Mouse (Mus musculus) intestine, embryonic 14.5 days (tissue): ENCODE data around the gene Timeless. TPM values are rescaled to one million over a fixed set of nuclear protein-coding genes. Genes with fewer than 3 reads are reported as not detected.
"Not testable (repeated sequence)": the region's sequence is repeated elsewhere in the genome, so short reads cannot be mapped to it uniquely, and the experiment has no call there.

ENCODE experiments used
- ATAC-seq: fragments of 200-750 bp; cut with Nextera tagmentation; replicated peaks from 2 replicates; pipeline ENCODE4 v1.8.0; 2017; ENCODE audit warnings: low read depth, moderate number of reproducible peaks, moderate TSS enrichment, moderate library complexity; ENCODE audit not compliant: low FRiP score, low TSS enrichment
- DNase-seq: peaks from one replicate; pipeline ENCODE4 v3.0.0-alpha.2; 2018; ENCODE audit warnings: low spot score
- H3K27ac ChIP-seq: fragments of 300-500 bp; sonication (generic); 2 replicates; pipeline ENCODE4 v1.5.1; 2014; ENCODE audit warnings: low read depth, mild to moderate bottlenecking, control low read depth
- H3K27me3 ChIP-seq: fragments of 300-500 bp; sonication (generic); replicated peaks from 2 replicates; pipeline ENCODE4 v1.6.1; 2014; ENCODE audit warnings: low read length, control low read depth; ENCODE audit not compliant: control insufficient read depth, insufficient read depth
- H3K36me3 ChIP-seq: fragments of 300-500 bp; sonication (generic); 2 replicates; pipeline ENCODE4 v1.6.1; 2014; ENCODE audit warnings: low read length, control low read depth; ENCODE audit not compliant: control insufficient read depth, insufficient read depth
- H3K4me1 ChIP-seq: fragments of 300-500 bp; sonication (generic); replicated peaks from 2 replicates; pipeline ENCODE4 v1.6.1; 2014; ENCODE audit warnings: low read length, control low read depth, mixed read lengths; ENCODE audit not compliant: control insufficient read depth, insufficient read depth
- H3K4me2 ChIP-seq: fragments of 300-500 bp; sonication (generic); 2 replicates; pipeline ENCODE4 v1.6.1; 2014; ENCODE audit warnings: low read length
- H3K4me3 ChIP-seq: fragments of 300-500 bp; sonication (generic); 2 replicates; pipeline ENCODE4 v1.5.1; 2014; ENCODE audit warnings: low read depth, low read length, control low read depth, mixed read lengths
- H3K9ac ChIP-seq: fragments of 300-500 bp; sonication (generic); 2 replicates; pipeline ENCODE4 v1.6.1; 2014; ENCODE audit warnings: mild to moderate bottlenecking, low read length
- H3K9me3 ChIP-seq: fragments of 300-500 bp; sonication (generic); 2 replicates; pipeline ENCODE4 v1.6.1; 2016; ENCODE audit warnings: low read length, control low read depth; ENCODE audit not compliant: control insufficient read depth
- WGBS: fragments of 180-500 bp; shearing (Covaris S2); extraction: QIAGEN DNeasy Blood & Tissue Kit; methylation state at CpG from one replicate; pipeline ENCODE4 v1.1.7; 2014; 5-methylcytosine and 5-hydroxymethylcytosine counted together
- polyA plus RNA-seq: library from polyadenylated mRNA; unstranded; fragments of >200 nt; fragmentation: Nextera tagmentation; extraction: Ambion mirVana; gene quantifications from 2 replicates; pipeline ENCODE4 v1.2.1, GENCODE M21; 2014

Gene Timeless
- polyA plus RNA-seq, 1 experiment from 2014 or later: 59.5 TPM

GRCm38 (mm10) chr10:128255925-128256324 lies 24.1 kb downstream of the Timeless start:
- WGBS: 87% methylated on average over 8 of the region's 8 CpGs
- H3K4me3 ChIP-seq: no peak overlapping the region
- no peak for DNase-seq
- no peak overlapping the region for H3K27ac ChIP-seq
- peaks cover 23% of the 10 kb centered on the region for H3K36me3 ChIP-seq
- no peak overlapping the region for H3K4me2 ChIP-seq
- H3K9ac ChIP-seq: no peak overlapping the region
- H3K9me3 ChIP-seq: no peaks in the 10 kb centered on the region
- H3K4me1 ChIP-seq: no peaks in the 10 kb centered on the region
- ATAC-seq: no peak
- no peaks in the 10 kb centered on the region for H3K27me3 ChIP-seq

DNA sequence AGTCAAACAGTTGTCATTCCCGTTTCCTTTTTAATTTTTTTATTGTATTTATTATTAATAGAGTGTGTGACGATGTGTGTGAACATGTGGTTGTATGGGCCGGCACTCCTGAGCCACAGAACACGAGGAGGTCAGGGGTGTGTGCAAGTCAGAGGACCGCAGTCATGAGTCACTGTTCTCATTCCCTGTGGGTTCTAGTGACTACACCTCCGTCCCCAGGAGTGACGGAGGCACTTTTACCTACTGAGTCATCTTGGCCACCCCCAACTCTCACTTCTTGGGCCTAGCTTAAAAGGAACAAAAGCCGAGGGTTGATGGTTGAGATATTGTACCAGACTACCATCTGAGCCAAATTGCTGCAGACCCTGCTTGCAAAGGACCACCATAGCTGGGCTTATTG lies 24.5 kb downstream of the Timeless start:
- H3K27ac ChIP-seq: no peak overlapping the region
- no peak overlapping the region for H3K4me2 ChIP-seq
- no peaks in the 10 kb centered on the region for H3K27me3 ChIP-seq
- no peak overlapping the region for H3K9ac ChIP-seq
- DNase-seq: no peak
- no peak for ATAC-seq
- 87% methylated on average over 8 of the region's 8 CpGs for WGBS
- H3K4me3 ChIP-seq: no peak overlapping the region
- H3K9me3 ChIP-seq: no peaks in the 10 kb centered on the region
- no peaks in the 10 kb centered on the region for H3K4me1 ChIP-seq
- peaks cover 19% of the 10 kb centered on the region for H3K36me3 ChIP-seq

DNA sequence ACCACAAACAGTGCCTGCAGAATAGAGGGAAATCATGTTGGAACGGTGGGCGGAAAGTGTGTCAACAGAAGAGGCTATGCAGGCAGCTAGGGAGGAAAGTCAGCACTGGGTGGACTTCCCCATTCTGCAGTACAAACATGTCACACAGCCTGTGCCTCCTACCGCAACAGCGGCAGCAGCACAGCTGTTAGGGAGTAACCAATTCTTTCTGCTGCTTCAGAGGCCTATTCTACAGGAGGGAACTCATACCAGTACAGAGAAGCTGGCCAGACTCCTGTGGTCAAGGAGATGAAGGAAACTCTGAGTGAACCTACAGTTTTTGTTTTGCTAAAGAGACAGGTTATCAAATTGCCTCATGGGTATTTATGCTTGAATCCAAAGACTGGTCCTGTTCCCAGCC lies 27.1 kb downstream of the Timeless start:
- Histone ChIP-seq H3K4me2 (no peak overlapping the region), H3K9me3 (no peaks in the 10 kb centered on the region), H3K4me1 (no peaks in the 10 kb centered on the region), H3K4me3 (no peak overlapping the region), H3K36me3 (no peaks in the 10 kb centered on the region), H3K27ac (no peak overlapping the region), H3K9ac (no peak overlapping the region), H3K27me3 (no peaks in the 10 kb centered on the region)
- DNase-seq (no peak), ATAC-seq (no peak)
- 72% methylated on average over 4 of the region's 4 CpGs for WGBS

DNA sequence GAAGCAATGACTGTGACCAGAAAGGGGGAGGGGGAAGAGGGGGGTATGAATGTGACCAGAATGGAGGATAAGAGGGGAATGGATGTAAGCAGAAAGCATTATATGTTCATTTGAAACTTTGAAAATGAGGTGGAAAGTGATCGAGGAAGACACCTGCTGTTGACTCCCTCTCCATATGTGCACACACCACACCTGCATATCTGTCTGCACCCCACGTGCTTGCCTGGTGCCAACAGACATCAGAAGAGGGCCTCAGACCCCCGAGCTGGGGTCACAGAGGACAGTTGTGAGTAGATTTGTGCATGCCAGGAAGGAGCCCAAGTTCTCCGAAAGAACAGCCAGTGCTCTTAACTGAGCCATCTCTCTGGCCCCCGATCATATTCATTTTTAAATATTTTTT lies 28.1 kb downstream of the Timeless start:
- WGBS: 87% methylated on average over 5 of the region's 5 CpGs
- no peaks in the 10 kb centered on the region for H3K9me3 ChIP-seq
- H3K9ac ChIP-seq: no peak overlapping the region
- H3K36me3 ChIP-seq: no peaks in the 10 kb centered on the region
- no peak overlapping the region for H3K4me3 ChIP-seq
- no peak overlapping the region for H3K4me2 ChIP-seq
- H3K27me3 ChIP-seq: no peaks in the 10 kb centered on the region
- H3K27ac ChIP-seq: no peak overlapping the region
- H3K4me1 ChIP-seq: no peaks in the 10 kb centered on the region
- DNase-seq (no peak), ATAC-seq (no peak)

- WGBS: 80% methylated on average over 7 of the region's 7 CpGs
- H3K4me1 ChIP-seq, DNase-seq, H3K27ac ChIP-seq, H3K4me2 ChIP-seq, H3K36me3 ChIP-seq, H3K27me3 ChIP-seq, H3K9ac ChIP-seq, ATAC-seq, H3K4me3 ChIP-seq, H3K9me3 ChIP-seq: not testable (repeated sequence)
Observed at GRCm38 (mm10) chr10:128260376-128260775, 28.5 kb downstream of the Timeless start.

- ATAC-seq (no peak), DNase-seq (no peak)
- 74% methylated on average over 22 of the region's 22 CpGs for WGBS
- Histone ChIP-seq H3K27me3 (no peaks in the 10 kb centered on the region), H3K4me3 (no peak overlapping the region), H3K27ac (no peak overlapping the region), H3K36me3 (no peaks in the 10 kb centered on the region), H3K4me1 (no peaks in the 10 kb centered on the region), H3K9me3 (no peaks in the 10 kb centered on the region), H3K9ac (no peak overlapping the region), H3K4me2 (no peak overlapping the region)
Observed at GRCm38 (mm10) chr10:128262300-128262699, 30.4 kb downstream of the Timeless start.

DNA sequence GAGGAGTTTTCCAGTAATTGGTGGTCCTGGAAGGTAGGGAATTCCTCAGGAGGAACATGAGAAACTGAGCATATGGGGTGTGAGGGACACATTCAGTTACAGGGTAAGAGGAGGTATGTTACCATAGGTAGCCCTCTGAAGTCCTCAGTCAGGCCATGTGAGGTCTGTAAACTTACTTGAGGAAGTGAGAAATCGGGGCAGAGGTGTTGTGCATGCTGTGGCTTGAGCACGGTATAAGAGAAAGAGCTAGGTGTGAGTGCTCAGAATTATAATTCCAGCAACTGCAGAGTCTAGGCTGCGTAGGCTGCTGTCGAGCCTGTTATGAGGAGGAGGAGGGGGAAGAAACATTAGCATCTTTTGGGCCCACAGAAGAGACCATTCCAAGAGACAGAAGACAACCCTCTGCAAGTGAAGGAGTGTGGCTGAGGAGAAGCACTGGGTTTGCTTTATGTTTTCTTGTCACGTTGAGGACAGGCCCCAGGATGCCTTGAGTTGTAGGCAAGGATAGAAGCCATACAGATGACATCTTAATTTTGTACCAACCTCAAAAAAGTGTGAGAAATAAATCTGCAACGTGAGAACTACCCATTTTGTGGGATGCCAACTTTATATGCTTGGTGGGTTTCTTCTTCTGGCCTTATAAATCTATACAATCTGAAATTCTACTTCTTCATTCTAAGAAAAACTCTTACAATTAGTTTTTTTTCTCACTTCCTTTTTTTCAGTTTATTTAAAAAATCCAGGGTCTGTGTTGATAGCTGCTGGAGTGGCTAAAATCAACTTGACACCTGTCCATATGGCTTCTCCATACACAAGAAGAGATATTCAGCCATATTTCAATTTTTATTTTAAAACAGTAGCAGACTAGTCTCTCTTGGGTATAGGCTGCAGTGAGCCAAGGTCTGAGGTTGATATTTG lies 31.8 kb downstream of the Timeless start:
- Histone ChIP-seq H3K36me3 (no peaks in the 10 kb centered on the region), H3K4me3 (no peak overlapping the region), H3K4me2 (no peak overlapping the region), H3K9me3 (no peaks in the 10 kb centered on the region), H3K27me3 (no peaks in the 10 kb centered on the region), H3K4me1 (no peaks in the 10 kb centered on the region), H3K9ac (no peak overlapping the region), H3K27ac (no peak overlapping the region)
- no peak for ATAC-seq
- 74% methylated on average over 6 of the region's 6 CpGs for WGBS
- DNase-seq: no peak

DNA sequence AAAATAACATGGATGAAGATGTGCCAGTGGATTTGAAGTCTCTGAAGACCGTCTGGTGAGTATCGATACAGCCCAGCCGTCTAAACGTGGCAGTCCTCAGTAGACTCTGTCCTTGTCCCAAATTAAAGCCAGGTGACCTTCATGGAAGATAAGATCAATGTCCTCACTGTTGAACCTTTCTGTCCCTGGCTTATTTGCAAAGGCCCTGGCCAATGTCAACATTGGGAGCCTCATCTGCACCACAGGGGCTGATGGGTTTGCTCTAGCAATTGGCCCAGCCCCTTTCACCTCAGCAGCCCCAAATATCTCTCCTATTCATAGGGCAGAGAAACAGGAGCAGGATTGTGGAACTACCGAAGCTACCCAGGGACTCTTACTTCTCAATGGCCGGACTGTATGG lies 36.5 kb downstream of the Timeless start, which contains the start of gene Apof:
TSS of gene Apof (plus strand) at position 301 of the 400 bp plus-strand sequence.
- 75% methylated on average over 6 of the region's 6 CpGs for WGBS
- no peak within 1 kb of the TSS for H3K27ac ChIP-seq

More for the DNA sequence above, 36.5 kb downstream of the Timeless start, which contains the start of gene Apof:
- ATAC-seq (no peak), DNase-seq (no peak)
- Histone ChIP-seq H3K4me2 (no peak within 1 kb of the TSS), H3K27me3 (no peaks in the 10 kb centered on the region), H3K4me1 (no peaks in the 10 kb centered on the region; the same call in 1 of the 2 replicates), H3K4me3 (no peak within 1 kb of the TSS), H3K9ac (no peak within 1 kb of the TSS), H3K9me3 (no peaks in the 10 kb centered on the region), H3K36me3 (no peaks in the 10 kb centered on the region)
